Mouse (Mus musculus) hindbrain, embryonic 12.5 days (tissue): ENCODE measurements at regions not wholly inside any gene's neighbourhood (a gene's known extent, or its start where the extent isn't known, plus 50 kb on each side); places are given as distances from the start of the nearest gene placed in this dataset.

Experiments used
- ATAC-seq: fragments of 200-750 bp; cut with Nextera tagmentation; 2 replicates; pipeline ENCODE4 v1.8.0; 2017; ENCODE audit warnings: moderate TSS enrichment; ENCODE audit not compliant: low FRiP score
- H3K27ac ChIP-seq: fragments of 300-500 bp; sonication (generic); 2 replicates; pipeline ENCODE4 v1.5.1; 2016; ENCODE audit warnings: mild to moderate bottlenecking
- H3K27me3 ChIP-seq: fragments of 300-500 bp; sonication (generic); 2 replicates; pipeline ENCODE4 v1.6.1; 2016; ENCODE audit warnings: mild to moderate bottlenecking
- H3K36me3 ChIP-seq: fragments of 300-500 bp; sonication (generic); 2 replicates; pipeline ENCODE4 v1.6.1; 2016; ENCODE audit warnings: mild to moderate bottlenecking
- H3K4me1 ChIP-seq: fragments of 300-500 bp; sonication (generic); 2 replicates; pipeline ENCODE4 v1.6.1; 2016
- H3K4me2 ChIP-seq: fragments of 300-500 bp; sonication (generic); replicated peaks from 2 replicates; pipeline ENCODE4 v1.6.1; 2016; ENCODE audit warnings: mild to moderate bottlenecking
- H3K4me3 ChIP-seq: fragments of 300-500 bp; sonication (generic); 2 replicates; pipeline ENCODE4 v1.5.1; 2016; ENCODE audit warnings: mild to moderate bottlenecking
- H3K9ac ChIP-seq: fragments of 300-500 bp; sonication (generic); 2 replicates; pipeline ENCODE4 v1.6.1; 2016; ENCODE audit warnings: mild to moderate bottlenecking, moderate library complexity
- H3K9me3 ChIP-seq: fragments of 300-500 bp; sonication (generic); replicated peaks from 2 replicates; pipeline ENCODE4 v1.6.1; 2016; ENCODE audit warnings: mild to moderate bottlenecking
- WGBS: fragments of 180-500 bp; shearing (Covaris S2); methylation state at CpG from one replicate; pipeline ENCODE4 v1.1.7; 2016; 5-methylcytosine and 5-hydroxymethylcytosine counted together

DNA sequence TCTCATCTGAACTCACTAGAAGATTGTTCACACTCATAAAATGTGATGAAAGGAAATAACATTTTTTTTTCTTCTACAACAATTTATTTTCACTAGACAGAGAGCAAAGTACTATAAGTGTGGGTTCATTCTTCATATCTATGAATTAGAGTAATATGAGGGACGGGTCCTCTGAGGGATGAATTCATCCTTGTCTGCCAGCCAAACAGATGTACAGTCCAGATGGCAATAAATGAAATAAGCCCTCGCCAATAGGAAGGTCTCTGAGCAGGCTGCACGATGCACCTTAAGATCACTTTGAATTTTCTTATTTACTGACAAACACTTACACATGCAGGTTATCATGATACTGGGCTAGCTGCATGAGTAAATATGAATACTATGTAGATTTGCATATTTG lies 886.2 kb upstream of the Cdh10 start:
- no peak overlapping the region for H3K9ac ChIP-seq
- H3K4me2 ChIP-seq: no peak overlapping the region
- no peak overlapping the region for H3K4me3 ChIP-seq
- H3K36me3 ChIP-seq: no peaks in the 10 kb centered on the region
- 76% methylated on average over 3 of the region's 3 CpGs for whole genome bisulfite sequencing
- no peak overlapping the region for H3K27ac ChIP-seq
- H3K27me3 ChIP-seq: no peaks in the 10 kb centered on the region
- no peak for ATAC-seq
- H3K9me3 ChIP-seq: no peaks in the 10 kb centered on the region
- H3K4me1 ChIP-seq: no peaks in the 10 kb centered on the region

DNA sequence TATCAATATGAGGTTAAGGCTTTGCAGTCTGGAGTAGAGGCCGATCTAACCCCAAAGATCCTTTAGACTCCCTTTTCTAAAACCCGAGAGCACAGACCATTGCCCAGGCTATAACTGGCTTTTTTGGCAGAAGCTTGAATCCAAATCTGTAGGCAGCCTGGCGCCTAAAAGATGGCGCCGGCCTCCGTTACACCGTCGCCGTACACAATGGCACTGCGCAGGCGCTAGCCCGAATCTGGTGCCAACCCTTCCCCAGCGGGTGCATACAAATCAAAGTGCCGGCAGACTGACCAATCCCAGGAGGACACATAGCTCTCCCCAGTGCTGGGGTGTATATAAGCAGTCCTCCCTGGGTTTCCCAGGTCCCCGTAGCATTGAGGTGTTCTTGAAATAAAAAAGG lies 884.9 kb upstream of the Cdh10 start:
- no peak overlapping the region for H3K9ac ChIP-seq
- no peak overlapping the region for H3K4me2 ChIP-seq
- no peaks in the 10 kb centered on the region for H3K27me3 ChIP-seq
- no peaks in the 10 kb centered on the region for H3K9me3 ChIP-seq
- no peaks in the 10 kb centered on the region for H3K4me1 ChIP-seq
- ATAC-seq: no peak
- H3K4me3 ChIP-seq: no peak overlapping the region
- WGBS: 94% methylated on average over 15 of the region's 15 CpGs
- no peak overlapping the region for H3K27ac ChIP-seq
- no peaks in the 10 kb centered on the region for H3K36me3 ChIP-seq

DNA sequence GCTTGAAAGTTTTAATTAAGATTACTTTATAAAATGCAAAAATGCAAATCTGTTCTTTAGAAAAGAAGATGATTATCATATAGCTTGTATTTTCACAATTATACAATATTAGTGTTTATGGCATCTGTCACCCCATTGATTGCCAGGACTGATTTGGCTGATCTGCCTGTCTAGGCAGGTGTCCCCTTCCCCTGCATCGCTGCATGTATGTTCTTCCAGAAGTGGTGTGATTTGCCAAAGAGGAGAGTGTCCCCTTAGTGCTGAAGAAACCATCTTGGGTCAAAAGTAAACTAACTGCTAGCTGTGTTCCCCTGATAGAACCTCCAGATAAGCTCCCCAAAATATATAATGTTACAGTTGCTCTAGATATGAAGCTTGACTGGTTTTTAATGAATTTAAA lies 883.3 kb upstream of the Cdh10 start:
- H3K9me3 ChIP-seq: no peaks in the 10 kb centered on the region
- H3K4me2 ChIP-seq: no peak overlapping the region
- WGBS: 88% methylated on average over 1 of the region's 1 CpGs
- H3K36me3 ChIP-seq: no peaks in the 10 kb centered on the region
- H3K27me3 ChIP-seq: no peaks in the 10 kb centered on the region
- H3K27ac ChIP-seq: no peak overlapping the region
- H3K9ac ChIP-seq: no peak overlapping the region
- H3K4me1 ChIP-seq: no peaks in the 10 kb centered on the region
- ATAC-seq: no peak
- no peak overlapping the region for H3K4me3 ChIP-seq

DNA sequence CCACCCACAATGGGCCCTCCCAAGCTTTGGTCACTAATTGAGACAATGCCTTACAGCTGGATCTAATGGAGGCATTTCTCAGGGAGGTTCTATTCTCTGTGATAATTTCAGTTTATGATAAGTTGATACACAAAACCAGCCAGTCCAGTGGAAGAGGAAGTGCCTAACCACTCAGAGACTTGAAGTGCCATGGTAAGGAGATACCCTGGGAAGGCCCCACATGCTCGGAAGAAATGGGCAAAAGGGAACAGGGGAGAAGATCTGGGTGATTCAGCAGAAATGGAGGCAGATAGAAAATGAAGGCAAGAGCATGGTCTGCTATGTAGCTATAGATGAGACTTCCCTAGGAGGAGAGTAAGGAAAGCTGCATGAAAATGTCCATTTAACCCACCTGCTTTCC lies 856.0 kb upstream of the Cdh10 start:
- 66% methylated on average over 1 of the region's 1 CpGs for WGBS
- no peaks in the 10 kb centered on the region for H3K36me3 ChIP-seq
- H3K4me1 ChIP-seq: no peaks in the 10 kb centered on the region
- H3K9me3 ChIP-seq: no peaks in the 10 kb centered on the region
- no peak overlapping the region for H3K9ac ChIP-seq
- ATAC-seq: no peak
- no peak overlapping the region for H3K27ac ChIP-seq
- H3K4me3 ChIP-seq: no peak overlapping the region
- no peaks in the 10 kb centered on the region for H3K27me3 ChIP-seq
- no peak overlapping the region for H3K4me2 ChIP-seq

DNA sequence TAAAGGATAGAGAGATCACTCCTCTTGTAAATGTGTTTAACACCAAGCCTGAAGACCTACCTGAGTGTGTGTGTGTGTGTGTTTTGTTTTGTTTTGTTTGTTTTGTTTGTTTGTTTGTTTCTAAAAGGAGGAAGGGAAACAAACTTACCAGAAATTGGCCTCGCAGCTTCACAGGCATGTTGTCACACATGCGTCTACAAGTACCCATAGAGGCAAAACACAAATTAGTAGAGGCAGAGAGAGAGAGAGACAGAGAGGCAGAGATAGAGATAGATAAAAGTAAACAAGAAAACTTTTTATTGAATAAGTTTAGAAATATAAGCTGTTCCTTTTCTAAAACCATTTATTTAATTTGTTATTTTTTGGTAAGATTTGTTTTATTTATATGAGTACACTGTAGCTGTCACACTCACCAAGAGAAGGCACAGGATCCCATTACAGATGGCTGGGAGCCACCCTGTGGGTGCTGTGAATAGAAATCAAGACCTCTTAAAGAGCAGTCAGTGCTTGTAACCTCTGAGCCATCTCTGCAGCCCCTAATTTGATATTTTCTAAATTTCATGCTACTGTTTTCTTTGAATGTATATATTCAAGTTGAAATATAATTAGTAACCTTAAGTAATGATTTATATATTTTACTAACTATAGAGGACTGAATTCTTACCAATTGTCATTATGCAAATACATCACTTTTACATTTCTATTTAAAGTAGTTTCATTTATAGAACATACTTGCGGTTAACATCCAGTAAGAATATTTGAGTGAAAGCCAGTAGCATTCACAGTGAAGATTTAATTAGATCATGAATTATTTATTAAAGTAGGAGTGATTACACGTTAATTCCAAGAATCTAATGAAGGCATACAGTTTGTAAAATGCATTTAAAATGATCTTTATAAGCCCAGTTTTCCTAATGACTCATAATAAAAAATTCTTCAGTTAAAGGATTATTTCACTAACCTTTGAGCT lies 855.2 kb upstream of the Cdh10 start:
- 73% methylated on average over 4 of the region's 4 CpGs for WGBS

DNA sequence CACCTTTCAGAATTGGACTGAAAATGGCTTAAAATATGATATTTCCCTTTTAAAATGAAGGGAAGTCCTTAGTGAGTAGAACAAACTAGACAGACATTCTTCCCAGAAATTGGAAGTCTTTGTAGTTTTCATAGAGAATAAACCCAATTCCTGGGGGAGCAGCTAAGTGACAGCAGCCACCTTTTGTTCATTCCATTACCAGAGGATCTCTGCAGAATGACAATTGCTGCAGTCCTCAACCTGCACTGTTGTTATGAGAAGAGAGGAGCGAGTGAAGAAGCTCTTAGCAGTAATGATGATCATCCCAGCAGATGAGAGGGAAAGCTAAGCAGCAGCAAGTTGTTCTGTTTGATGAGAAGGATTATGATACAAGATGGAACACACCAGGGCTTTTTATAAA lies 831.0 kb upstream of the Cdh10 start:
- Histone ChIP-seq H3K4me1 (no peaks in the 10 kb centered on the region), H3K9ac (no peak overlapping the region), H3K36me3 (no peaks in the 10 kb centered on the region), H3K27me3 (no peaks in the 10 kb centered on the region), H3K4me3 (no peak overlapping the region), H3K4me2 (no peak overlapping the region), H3K27ac (no peak overlapping the region), H3K9me3 (no peaks in the 10 kb centered on the region)
- 53% methylated on average over 1 of the region's 1 CpGs for WGBS
- ATAC-seq: no peak

More for the DNA sequence above, 855.2 kb upstream of the Cdh10 start:
- Histone ChIP-seq H3K9ac (no peak overlapping the region), H3K4me2 (no peak overlapping the region), H3K27me3 (no peaks in the 10 kb centered on the region), H3K9me3 (no peaks in the 10 kb centered on the region), H3K4me1 (no peaks in the 10 kb centered on the region), H3K36me3 (no peaks in the 10 kb centered on the region), H3K4me3 (no peak overlapping the region), H3K27ac (no peak overlapping the region)
- no peak for ATAC-seq

DNA sequence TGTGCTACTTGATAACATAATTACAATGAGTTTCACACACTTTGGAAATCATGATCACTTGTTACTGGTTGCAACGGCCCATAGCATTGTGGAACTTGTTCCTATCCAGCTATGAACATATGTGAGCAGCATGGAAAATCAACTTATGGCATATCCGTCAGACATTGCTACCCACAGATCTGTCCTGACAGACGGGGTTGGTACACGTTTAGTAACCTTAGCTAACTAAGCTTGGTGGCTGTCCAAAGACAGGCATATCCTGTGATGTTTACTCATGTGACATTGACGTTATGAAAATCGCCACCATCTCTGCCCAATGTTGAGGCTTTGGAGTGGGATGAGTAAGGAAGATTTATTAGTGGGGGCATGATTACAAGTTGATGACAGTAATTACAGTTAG lies 786.1 kb upstream of the Cdh10 start:
- Histone ChIP-seq H3K4me2 (no peak overlapping the region), H3K4me3 (no peak overlapping the region), H3K27ac (no peak overlapping the region), H3K9me3 (no peaks in the 10 kb centered on the region), H3K27me3 (no peaks in the 10 kb centered on the region), H3K9ac (no peak overlapping the region), H3K4me1 (no peaks in the 10 kb centered on the region), H3K36me3 (no peaks in the 10 kb centered on the region)
- WGBS: 90% methylated on average over 6 of the region's 6 CpGs
- no peak for ATAC-seq

DNA sequence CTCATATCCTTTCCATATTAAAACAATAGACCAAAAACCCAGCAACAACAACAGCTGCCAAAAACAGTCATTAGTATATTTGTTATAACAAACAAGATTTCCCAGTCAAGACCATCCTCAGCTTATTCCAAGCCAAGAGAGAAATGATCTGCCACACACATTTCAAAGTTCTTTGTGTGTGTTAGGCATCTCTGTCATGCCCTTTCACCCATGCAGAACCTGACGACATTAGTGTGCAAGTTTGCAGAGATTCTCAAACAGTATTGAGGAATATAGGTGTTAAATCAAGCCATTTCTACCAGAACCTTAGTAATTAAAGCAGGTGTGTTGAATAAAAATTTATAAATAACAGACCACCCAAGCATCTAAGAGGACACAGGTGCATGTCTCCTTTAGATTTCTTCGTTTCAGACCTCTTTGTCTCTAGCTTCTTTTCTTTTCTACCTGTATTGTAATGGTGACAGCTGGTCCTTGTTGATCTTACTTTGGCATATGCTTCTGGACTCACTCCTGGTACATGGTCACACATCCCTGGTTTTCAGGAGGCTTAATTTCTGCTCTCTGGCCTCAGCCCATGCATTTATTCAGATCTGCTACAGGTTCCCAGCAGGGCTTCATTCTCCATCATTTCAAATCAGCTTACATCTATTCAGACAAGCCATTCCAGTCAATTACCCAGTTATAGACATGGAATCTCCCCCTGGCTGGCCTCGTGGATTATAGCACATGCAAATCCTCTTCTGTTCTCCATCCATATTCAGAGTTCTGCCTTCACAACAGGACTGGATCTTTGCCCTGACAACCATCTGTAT lies 766.3 kb upstream of the Cdh10 start:
- no peak overlapping the region for H3K4me2 ChIP-seq
- ATAC-seq: peak; percentile 81
- no peaks in the 10 kb centered on the region for H3K9me3 ChIP-seq
- no peak overlapping the region for H3K9ac ChIP-seq
- H3K27me3 ChIP-seq: no peaks in the 10 kb centered on the region
- H3K36me3 ChIP-seq: no peaks in the 10 kb centered on the region
- WGBS: 34% methylated on average over 3 of the region's 3 CpGs
- no peak overlapping the region for H3K4me3 ChIP-seq
- no peak overlapping the region for H3K27ac ChIP-seq
- H3K4me1 ChIP-seq: 0 out of 2 replicates have a peak, but pooled peaks cover 2% of the 10 kb centered on the region

DNA sequence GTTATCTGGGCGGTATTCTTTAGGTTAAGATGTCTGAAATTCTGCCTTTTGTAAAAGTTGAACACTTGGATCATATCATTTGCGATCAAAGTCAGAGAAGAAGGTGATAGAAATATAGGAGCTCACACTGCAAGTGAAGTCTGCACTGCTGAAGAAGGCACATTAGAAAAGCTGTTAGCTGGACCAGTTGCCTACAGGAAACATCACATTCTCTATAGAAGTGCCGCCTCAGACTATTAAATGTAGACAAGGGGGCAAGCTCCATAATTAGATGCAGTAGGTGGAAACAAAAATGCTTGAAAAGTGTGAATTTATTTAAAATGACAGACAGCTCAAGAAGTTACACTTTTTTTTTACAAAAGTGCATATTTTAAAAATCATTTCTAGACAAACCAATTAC lies 753.2 kb upstream of the Cdh10 start:
- Histone ChIP-seq H3K27me3 (no peaks in the 10 kb centered on the region), H3K4me2 (no peak overlapping the region), H3K9ac (no peak overlapping the region), H3K4me3 (no peak overlapping the region), H3K27ac (no peak overlapping the region), H3K9me3 (no peaks in the 10 kb centered on the region), H3K36me3 (no peaks in the 10 kb centered on the region), H3K4me1 (no peaks in the 10 kb centered on the region)
- no peak for ATAC-seq
- 89% methylated on average over 3 of the region's 3 CpGs for whole genome bisulfite sequencing

DNA sequence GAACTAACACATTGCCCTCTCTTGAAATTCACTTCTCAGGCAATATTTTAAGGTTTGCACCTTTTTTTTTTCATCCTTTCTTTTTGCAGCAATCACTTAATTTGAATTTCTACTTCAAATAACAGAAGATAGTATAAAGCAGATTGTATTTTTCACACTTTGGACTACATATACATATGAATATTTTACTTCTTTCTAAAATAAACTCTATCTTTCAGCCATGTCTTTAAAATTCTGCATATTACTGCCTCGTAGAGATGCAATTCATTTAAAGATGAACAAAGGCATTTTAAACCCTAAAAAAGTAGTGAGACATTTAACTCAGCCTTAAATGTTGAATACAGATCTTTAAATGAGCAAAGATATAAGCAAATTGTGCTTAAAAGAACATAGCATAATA lies 739.1 kb upstream of the Cdh10 start:
- Histone ChIP-seq H3K36me3 (no peaks in the 10 kb centered on the region), H3K4me3 (no peak overlapping the region), H3K27ac (no peak overlapping the region), H3K9me3 (no peaks in the 10 kb centered on the region), H3K4me2 (no peak overlapping the region), H3K4me1 (no peaks in the 10 kb centered on the region), H3K27me3 (no peaks in the 10 kb centered on the region), H3K9ac (no peak overlapping the region)
- ATAC-seq: no peak
- WGBS: 76% methylated on average over 1 of the region's 1 CpGs
